Comparison of ENCODE assay signal across 21 mouse cellular contexts in genomic region chr19:34539422-34539821, GRCm38 (mm10).
"Had no signal": no experiment of that assay in that cellular context is flagged by ENCODE, and none has a peak within 500 bp of the region (broad histone marks: within the 10 kb centered on the region; RNA-seq: fewer than 3 reads in every experiment).

No protein-coding gene starts in this region.

- ATAC-seq: forebrain, embryonic 13.5 days; forebrain, embryonic 14.5 days; forebrain, embryonic 15.5 days; forebrain, embryonic 16.5 days; forebrain, postnatal 0 days had no signal

- DNase-seq: cerebellum, adult 8-10 months; cerebellum, adult 9-10 months; cerebellum, adult 9-11 months; cerebellum, postnatal 10 days; cerebellum, postnatal 14 days; cerebellum, postnatal 25 days; cerebellum, postnatal 36 days; embryo, embryonic 11 days; forebrain, postnatal 0 days; gastrocnemius, adult 2 months; gastrocnemius, postnatal 10 days; gastrocnemius, postnatal 14 days; gastrocnemius, postnatal 25 days; gastrocnemius, postnatal 36 days; heart, adult 11 months; heart, adult 18-20 months; heart, adult 2 months had no signal
